Mouse (Mus musculus): Measurements from ENCODE around the gene Mpg.

DNA sequence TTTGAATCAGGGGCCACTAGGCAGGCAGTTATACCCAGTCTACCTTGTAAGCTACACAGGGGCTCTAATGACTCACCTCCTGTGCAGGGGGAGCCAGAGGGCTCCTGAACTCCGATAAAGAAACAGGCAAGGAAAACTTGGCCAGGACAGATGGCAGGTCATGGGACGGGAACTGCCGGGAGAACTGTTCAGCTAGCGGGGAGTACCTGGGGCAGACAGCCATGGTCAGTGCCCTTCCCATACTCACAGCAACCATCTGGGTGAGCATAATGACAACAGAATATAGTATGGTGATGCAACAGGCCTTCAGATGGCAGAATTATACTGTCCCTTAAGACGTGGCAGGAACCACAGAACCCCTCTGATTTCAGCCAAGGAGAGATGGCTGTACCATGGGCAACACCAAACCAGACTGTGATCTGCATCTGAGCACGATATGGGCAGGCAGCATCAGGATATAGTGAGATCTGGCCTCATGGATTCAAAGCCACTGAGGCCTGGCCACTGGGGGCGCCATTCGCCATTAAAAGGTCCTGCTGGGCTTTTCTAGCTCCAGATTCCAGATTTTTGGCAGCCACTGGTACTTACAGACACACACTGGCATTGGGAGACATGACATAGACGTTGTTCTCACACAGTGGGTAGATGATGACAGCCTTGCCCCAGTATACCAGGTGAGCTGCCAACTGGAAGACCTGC is 10.6 kb downstream of the Mpg start:
- TF ChIP-seq GATA1 (IDR thresholded peaks at IDR 0.05; ENCODE audit: low read length) (no peak), TAL1 (IDR thresholded peaks at IDR 0.05; ENCODE audit: low read length) (no peak)
